Mouse (Mus musculus) urinary bladder, postnatal 14 days (tissue): Measurements from ENCODE around the gene Zc3h8.

Experiments used
- DNase-seq: peaks from one replicate; pipeline ENCODE4 v3.0.0; 2021; ENCODE audit warnings: low spot score

Zc3h8 gene

GRCm38 (mm10) chr2:128890661-128891335 is 53.1 kb downstream of the Zc3h8 start:
- DNase-seq = no peak

DNA sequence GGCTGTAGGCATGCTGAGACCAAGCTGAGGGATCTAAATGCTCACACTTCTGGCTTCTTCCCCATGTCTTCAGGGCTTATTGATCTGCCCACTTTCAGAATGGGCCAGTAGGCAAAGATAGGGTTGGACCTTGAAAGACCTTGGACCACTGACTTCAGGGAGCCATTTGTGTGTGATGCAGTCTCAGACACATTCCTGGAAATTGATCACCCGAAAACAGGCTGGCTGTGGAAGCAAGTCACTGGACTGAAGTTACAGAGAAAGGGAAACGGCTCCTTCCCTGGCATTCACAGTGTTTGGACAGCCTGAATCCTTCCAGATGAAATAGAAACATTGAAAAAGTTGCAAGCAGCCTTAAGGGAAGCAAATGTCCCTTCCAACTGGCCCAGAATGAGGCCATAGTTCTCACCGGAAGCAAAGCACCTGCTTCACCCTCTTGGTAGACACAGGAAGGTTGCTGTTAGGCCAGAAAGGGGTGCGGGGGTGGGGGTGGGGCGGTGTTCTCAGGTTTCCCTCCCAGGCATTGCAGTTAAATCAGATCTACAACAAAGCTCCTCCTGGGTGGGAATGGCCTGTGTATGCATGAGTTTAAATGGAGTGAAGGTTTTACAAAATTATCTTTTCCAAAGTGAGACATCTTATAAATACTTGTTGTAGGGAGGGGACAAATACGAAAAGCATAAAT is 55.9 kb downstream of the Zc3h8 start:
- no peak for DNase-seq

GRCm38 (mm10) chr2:128885225-128885811 is 58.6 kb downstream of the Zc3h8 start:
- DNase-seq = no peak

DNA sequence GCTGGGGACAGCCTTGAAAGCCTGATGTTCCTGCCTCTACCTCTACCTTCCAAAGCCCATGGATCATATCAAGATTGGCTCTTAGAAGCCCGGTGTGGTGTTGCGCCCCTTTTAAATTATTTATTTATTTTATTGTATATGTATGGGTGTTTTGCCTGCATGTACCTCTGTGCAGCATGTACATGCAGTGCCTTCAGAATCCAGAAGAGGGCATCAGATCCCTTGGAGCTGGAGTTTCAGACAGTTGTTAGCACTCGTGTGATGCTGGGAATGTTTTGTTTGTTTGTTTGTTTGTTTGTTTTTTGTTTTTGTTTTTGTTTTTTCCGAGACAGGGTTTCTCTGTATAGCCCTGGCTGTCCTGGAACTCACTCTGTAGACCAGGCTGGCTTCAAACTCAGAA is 62.6 kb downstream of the Zc3h8 start:
- no peak for DNase-seq
